Mouse (Mus musculus): ENCODE data around the gene Zdhhc5.

Zdhhc5 gene

GRCm38 (mm10) chr2:84647051-84647568, 67.9 kb downstream of the Zdhhc5 start:
- DNase-seq (ENCODE audit: low spot score), result no peak

- DNase-seq (ENCODE audit: low spot score), result no peak
Observed at GRCm38 (mm10) chr2:84646138-84646537, 68.8 kb downstream of the Zdhhc5 start.

- DNase-seq (ENCODE audit: low spot score), result no peak
Observed at GRCm38 (mm10) chr2:84640833-84641232, 74.1 kb downstream of the Zdhhc5 start.

GRCm38 (mm10) chr2:84638428-84639220, 76.4 kb downstream of the Zdhhc5 start:
- no peak for DNase-seq (ENCODE audit: low spot score)
